Mouse (Mus musculus) urinary bladder, adult 2 months (tissue): ENCODE data around the gene Cbfa2t3. TPM values are rescaled to one million over a fixed set of nuclear protein-coding genes. Genes with fewer than 3 reads are reported as not detected.
A peak's percentile ranks its signal among the peaks of the same experiment; 100 is the strongest.
"Not testable (repeated sequence)": the region's sequence is repeated elsewhere in the genome, so short reads cannot be mapped to it uniquely, and the experiment has no call there.

Experiments
- DNase-seq: peaks from one replicate; pipeline ENCODE4 v3.0.0; 2022; ENCODE audit warnings: low spot score
- polyA plus RNA-seq: library from polyadenylated mRNA; depleted of rRNA; stranded (reverse); fragments of >200 nt; gene quantifications from 2 replicates; pipeline ENCODE4 v1.2.3, GENCODE M21; 2012

Gene Cbfa2t3
- polyA plus RNA-seq, 1 experiment: 0.95 TPM

DNA sequence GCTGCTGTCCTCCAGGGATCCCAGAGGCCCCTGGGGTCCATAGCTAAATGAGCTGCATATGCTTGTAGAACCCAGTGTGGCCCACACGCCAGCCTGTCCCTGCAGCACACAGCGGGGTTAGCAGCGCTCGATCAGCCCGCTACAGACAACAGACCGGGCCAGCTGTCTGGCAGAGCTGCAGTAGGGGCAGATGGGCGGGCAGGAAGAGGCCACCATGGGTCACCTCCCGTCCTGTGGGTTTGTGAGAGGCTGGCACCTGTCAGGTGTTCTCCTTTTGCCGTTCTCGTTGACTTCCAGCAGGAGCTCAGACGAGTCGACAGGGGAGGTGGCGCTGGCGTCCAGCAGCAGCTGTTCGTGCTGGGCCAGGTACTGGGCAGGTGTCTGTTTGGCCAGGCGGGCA is 60.3 kb downstream of the Cbfa2t3 start:
- DNase-seq: no peak

DNA sequence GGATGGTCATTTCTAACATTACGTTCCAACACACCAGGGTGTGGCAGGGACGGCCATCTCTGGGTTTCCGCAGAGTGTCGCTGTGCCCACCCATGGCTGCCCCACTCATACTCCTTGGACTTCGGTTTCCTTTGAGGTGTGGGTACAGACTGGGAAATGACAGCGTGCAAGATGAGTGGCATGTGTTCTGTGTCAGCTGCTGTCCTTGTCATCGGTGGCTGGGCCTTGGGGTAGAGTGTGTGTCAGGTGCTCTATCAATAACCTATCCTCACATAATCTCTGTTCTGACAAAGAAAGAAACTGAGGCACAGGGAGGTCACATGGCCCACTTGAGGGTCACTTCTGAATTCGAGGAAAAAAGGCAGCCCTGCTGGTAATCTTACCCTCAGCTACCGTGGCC is 61.7 kb downstream of the Cbfa2t3 start:
- no peak for DNase-seq

DNA sequence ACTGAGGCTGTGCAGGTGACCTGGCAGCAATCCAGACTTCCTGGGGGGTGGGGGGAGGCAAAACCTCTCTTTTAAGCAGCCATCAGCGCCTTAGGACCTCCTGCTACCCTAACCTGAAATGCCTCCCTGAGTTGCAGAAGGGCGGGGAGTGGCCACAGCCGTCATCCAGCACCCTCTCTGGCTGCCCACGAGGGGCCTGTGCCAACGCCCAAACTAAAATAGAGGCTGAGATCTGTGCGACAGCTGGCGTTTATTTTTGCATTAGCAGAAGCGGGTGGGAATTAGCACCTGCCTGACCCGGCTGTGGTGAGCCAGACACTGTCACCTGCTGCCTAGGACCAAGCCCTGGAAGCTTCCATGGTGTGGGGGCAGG is 62.1 kb downstream of the Cbfa2t3 start:
- DNase-seq: no peak

DNA sequence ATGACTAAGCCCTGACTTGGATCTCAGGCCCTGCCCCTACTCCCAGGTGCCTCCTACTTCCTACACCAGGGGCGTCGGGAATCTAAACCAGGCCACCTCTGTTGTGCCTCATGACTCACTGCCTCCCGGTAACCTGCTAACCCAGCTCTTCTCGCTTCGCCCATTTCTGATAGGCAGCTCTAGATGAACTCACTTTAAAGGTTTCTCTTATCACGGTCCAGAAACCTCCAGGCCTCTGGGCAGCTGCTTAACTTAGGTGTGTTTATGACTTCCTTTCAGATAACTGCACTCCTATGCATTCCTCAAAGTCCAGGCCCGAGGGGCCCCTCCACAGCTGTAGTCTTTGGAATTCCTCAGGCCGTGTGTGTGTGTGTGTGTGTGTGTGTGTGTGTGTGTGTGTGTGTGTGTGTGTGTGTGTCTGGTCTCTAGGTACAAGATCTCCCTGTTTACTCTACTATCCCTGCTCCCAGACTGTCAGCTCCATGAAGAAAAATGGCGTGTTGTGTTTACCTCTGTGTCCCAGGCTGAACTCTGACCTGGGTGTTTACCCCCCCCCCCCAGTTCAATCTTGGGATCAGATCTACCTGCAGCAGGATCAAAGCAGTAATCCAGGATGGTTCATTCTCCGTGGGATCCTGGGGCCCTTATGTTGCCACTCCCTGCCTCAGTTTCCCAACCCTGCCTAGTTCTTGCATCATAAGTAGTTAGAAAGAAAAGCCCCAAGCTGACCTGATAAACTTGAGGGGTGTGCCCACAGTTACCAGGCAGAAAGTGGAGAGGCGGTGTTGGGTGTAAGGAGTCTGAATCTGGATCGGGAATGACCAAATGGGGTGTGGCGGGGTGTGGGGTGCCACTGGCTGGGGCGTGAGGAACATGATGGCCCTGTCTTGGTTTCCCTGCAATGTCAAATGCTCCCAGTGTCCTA is 62.8 kb downstream of the Cbfa2t3 start:
- DNase-seq: no peak

DNA sequence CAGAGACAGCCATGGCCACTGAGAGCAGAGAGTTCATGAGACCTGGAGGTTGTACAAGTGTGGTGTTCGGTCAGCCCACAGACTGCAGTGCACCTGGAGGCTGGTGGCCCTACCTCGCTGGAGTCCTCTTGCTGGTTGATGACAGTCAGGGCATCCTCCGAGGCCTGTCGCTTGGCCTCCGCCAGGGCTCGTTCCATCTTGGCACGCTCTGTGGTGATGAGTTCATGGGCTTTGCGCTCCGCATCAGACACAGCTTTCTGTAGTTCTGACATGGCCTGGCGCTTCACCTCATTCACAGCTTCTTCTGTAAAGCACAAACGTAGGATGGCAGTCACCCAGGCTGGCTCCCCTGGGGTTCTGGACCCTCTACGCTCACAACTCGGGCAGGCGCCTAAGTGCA is 65.7 kb downstream of the Cbfa2t3 start:
- DNase-seq: no peak

DNA sequence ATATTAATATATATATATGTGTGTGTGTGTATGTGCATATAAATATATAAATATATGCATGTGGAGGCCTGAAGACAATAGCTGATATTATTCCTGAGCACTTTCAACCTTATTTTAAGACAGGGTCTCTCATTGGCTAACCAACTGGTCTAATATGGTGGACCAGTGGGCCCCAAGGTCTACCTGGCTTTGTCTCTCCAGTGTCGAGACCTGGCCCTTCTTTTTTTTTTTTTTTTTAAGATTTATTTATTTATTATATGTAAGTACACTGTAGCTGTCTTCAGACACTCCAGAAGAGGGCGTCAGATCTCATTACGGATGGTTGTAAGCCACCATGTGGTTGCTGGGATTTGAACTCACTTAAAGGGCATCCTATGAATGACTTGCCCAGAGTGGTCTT is 66.8 kb downstream of the Cbfa2t3 start:
- not testable (repeated sequence) for DNase-seq

DNA sequence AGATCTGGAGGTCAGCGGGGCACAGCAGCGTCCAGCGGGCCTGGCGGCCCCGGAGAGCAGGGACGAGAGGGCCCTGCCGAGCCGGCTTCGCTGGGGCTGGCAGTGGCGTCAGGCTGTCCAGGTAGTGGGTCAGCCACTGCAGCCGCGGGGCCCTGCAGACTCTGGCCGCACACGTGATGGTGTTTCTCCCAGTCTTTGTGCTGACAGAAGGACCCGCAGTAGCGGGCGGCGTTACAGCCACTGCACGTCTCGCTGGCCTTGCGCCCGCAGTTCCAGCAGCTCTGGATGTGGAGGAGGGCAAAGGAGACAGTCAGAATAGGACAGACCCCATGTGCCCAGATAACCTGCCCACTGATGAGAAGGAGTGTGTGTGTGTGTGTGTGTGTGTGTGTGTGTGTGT is 68.2 kb downstream of the Cbfa2t3 start:
- no peak for DNase-seq

DNA sequence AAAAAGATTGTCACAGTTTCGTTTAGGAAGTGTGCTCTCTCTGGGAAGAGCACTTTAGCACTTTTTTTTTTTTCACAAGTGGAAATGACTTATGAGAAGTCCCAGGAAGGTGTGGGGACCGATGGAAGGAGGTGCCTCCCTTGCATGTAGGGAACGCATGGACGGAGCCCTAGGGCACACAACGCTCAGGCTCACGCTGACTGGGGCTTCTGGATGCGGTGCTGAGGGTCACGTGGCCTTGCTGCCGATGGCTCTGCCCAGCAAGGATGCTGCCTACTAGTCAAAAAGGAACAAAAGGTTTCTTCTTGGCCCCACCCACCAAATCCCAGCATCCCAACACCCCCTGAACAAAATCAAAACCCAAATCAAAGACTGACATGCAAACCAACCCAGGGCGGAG is 69.5 kb downstream of the Cbfa2t3 start:
- DNase-seq: no peak

DNA sequence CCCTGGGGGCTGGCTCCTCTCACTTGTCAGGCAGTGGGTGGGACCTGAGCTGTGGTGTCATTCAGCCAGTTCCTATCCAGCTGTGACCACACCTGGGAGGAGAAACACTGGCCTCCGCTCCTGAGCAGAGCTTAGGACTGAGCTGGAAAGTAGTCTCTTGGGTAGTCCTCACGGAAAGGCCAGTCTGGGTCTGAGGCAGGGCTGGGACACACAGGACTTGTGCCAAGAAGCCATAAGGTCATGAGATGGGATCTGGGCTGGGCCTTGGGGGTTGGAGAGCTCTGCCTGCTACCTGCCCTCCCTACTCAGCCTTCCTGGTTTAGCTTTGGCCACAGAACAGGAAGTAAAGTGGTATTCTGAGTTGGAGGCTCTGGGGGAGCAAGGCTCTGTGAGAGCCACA is 72.0 kb downstream of the Cbfa2t3 start:
- DNase-seq: no peak

DNA sequence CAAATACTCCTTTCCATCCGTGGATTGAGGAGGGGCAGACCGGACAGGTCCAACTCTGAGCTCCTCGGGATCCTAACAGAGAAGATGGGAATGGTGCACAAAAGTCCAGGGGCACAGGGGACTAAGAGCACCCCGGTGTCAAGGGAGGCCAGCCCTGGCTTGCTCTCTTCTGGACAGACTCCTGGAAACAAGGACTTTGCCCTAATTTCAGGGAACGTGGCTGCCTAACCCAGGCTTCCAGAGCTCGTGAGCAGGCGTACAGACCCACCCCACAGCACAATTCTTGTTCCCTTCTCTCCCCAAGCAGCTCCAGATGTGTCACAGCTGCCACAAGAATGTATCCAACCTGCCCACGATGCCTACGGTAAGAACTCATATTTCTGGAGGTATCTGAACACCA is 73.1 kb downstream of the Cbfa2t3 start:
- DNase-seq: no peak

DNA sequence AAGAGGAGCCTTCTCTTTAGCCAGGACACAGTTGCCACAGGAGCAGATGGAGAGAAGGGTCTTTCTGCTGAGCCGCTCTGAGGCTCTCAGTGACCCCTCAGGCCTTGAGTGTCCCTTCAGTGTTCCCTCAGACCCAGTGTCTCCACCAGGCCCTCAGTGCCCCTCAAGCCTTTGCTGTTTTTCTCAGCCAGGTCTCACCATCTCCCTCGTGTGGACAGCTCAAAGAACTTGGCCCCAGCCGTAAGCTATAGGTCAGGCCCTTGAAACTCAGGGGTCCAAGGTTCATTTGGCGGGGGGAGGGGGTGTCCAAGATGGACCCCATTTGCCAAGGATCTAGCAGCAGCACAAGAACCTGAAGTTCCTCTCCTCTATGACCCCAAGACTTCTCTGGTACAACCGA is 74.3 kb downstream of the Cbfa2t3 start:
- DNase-seq: no peak

DNA sequence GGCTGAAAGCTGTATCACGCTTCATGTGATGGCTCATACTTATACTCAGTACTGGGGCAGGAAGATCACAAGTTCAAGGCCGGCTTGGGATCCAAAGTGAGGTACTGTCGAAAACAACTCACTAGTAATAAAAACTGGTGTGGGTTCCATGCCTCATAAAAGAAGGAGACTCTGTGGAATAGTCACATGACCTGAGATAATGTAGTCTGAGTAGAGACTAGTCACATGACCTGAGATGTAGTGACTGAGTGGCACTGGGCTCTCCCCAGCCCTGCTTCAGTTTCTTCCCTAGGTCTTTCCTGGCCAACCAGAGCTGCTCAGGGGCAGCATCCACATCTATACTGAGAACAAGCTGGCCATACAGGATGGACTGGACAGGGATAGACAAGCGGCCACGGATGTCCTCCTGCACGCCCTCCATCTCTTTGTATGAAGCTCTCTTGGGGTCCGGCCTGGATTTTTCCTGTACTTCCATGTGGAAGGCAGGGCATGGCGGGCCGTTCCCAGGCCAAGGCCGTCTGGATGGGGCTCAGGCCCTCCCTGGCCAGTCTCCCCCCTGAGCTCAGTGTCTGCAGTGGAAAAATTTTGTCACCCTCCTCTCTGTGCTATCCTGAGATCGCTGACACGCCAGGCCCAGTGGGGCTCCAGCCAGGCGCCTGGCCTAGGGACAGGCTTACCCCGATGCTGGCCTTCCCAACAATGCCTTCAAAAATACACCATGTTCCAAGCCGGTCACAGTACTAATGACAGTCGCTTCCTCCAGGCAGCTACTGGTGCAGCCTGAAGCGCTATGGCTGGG is 74.9 kb downstream of the Cbfa2t3 start:
- DNase-seq: no peak

DNA sequence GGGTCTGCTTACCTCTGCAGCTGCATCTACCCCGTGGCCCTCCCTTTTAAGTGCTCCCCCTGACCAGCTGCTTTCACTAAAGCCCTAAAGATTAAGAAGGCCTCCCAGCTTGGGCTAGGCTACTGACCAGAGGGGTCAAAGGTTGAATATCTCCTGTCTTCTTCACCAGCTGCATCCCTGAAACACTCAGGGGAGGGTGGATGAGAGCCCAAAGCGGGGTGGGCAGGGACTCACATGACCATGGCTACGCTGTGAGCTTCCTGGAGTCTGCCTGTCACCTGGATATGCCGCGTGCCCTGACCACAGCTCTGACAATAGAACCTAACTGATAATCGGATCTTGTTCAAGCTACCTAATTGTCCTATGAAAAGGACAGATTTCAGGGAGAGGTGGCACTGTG is 76.2 kb downstream of the Cbfa2t3 start, which contains the start of gene Pabpn1l:
TSS of gene Pabpn1l (minus strand) at position 13 of the 400 bp plus-strand sequence.
- no peak for DNase-seq

DNA sequence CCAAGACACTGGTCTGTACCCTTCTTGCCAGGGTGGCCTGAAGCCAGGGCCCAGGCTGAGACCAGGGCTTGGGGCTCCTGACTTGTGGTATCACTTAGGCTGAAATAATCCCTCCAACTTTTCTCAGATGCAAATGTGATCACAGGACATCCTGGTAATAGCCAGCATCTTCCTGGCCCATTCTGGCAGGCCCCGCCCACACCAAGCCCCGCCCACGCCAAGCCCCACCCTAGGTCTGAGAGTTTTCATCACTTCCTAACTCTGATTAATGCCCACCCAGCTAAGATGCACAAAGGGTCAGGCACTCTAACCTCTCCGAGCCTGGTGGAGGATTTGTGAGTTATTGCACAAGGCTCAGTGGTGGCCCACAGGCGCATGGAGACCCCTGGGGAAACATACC is 78.5 kb downstream of the Cbfa2t3 start:
- DNase-seq: no peak

DNA sequence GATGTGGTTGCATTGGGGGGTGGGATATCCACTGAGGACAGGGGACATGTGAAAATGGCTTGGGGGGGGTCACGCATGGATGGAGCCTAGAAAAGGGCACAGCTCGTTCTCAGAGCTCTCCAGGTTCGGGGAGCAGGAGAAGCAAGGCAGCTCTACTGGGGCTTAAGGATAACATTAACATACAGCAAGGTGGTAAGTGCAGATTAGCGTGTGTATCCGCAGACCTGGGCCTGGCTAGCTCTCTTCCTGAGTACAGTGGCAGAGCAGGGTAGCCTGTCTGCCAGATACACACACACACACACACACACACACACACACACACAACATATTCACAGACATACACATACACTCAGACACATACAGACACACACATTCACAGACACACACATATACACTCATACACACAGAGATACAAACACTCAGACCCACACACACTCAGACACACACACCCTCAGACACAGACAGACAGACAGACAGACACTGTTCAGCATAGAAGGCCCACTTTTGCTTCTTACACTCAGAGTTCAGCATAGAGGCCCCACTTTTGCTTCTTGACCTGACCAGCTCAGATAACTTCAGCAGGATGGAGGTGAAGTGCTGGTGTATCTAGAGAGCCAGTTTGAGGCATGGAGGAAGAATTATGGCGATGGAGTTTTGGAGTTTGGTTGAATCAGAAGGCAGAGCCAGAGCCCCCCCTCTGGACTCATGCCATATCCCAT is 80.1 kb downstream of the Cbfa2t3 start:
- DNase-seq: no peak

DNA sequence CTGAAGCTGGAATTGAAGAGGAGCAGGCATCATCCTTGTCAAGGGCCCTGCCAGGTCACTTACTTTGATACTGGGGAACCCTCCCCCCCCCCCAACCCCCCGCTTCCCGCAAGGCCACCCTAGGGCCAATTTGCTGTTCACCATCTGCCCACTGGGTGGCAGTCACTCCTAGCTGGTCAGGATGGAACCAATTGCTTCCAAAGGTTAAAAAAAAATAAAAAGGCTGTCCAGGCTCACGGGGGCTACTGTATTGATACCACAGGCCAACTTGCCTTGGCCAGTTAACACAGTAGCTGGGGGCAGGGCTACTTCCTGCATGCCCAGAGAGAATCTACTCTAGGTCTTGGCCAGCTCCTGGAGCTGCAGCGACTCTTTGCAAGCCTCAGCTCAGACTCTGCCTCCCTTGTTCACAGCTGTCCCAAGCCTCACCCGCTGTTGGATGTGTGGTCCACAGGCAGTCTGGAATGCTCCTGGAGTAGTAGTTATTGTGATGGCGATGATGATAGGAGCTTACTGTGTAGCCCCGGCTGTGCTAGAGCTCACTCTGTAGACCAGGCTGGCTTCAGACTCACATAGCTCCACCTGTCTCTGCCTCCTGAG is 80.9 kb downstream of the Cbfa2t3 start:
- DNase-seq: peak; percentile 53

DNA sequence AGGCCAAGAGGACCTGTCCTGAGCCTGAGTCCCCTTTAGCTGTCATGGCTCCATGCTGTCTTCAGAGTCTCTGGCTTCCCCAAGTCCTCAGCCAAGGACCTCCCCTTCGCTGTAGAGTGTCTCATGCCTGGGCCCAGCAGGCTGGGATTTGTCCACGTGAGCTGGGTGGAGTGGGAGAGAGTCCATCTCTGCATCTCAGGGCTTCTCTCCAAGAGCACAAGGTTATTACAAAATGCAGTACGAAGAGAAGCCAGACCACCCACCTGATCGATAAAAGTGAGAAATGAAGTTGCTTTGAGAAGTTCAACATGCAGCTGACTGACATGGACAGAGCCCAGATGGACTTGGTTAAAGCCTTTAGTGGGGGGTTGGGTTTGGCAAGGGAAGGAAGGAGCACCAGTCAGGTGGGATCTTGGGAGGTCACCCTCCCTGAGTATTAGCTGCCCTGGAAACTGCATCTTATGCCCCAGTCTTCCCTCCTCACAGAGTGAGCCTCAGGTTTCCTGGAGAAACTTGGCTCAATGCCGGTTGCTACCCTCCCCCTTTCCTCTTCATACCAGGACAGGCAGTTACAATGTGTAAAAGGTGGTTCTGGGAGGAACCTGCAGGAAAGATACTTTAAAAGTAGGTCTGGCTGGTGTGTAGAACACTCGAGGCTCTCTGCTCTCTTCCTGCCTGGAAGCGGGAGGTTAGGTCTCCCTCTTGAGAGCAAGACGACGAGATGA is 82.6 kb downstream of the Cbfa2t3 start:
- DNase-seq: no peak

DNA sequence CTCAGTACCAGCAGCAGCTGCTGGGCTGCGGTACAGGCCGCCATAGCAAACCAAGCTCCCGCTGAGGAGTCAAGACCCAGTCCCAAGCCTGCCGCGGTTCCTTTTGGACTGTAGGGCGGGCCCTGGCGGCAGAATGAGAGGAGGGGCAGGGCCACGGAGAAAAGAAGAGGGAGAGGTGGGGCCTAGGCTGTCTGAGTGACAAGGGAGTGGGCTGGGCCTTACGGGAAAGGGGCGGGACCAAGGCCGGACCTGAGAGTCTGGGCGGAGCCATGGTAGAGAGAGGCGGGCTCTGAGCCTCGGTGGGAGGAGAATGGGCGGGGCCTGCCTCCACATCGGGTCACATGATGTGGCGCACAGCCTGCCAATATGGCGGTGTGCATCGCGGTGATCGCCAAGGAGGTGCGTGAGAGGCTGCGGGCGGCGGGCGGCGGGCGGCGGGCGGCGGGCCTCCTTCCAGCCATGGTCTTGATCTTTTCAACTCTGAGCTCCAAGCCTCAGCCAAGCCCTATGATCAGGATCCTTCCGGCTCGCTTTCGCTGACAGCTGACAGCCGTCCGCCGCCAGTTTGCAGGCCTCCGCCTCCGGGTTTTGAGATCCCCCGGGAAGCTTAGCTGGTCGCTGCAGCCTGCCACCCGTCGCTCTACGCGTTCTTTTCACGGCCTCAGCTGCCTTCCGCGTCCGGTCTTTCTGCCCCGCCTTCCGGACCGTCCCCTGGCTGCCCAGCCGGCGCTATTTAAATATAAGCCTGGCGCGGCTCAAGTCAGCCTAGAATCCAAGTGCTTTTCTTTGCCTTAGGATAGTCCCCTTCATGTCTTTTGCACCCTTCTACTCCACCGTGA is 87.4 kb downstream of the Cbfa2t3 start, which contains the start of the genes Galns and Trappc2l:
TSS of gene Galns (minus strand) at position 169 of the 839 bp plus-strand sequence.
TSS of gene Trappc2l (plus strand) at position 346 of the 839 bp plus-strand sequence.
- DNase-seq: peak; percentile 77

DNA sequence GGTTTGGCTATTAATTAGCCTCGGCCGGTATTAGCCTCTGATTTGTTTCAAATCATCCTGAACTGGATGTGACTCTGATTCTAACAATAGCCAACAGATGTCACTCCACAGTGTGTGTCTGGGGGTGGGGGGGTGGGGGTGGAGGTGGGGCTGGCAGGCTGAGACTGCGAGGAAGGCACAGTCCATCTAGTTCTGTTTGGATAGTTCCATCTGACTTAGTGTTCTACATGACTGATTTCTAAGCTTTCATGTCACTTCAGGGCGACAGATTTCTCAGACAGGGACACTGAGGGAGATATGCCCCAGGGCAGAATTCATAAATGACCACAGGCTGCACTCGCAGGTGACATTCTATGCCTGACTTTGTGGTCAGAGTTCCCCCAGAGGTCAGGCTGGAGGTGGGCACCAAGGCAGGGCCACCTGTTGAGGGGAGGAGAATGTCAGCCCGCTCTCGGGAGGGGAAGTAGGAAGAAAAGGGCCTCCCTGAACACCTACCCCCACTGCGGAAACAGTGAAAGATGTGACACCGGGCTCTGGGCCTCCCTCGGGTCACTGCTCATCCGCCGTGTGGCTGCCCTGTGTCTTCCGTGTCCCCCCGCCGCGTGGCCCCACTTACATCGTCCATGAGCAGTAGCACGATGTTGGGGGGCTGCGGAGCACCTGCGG is 88.2 kb downstream of the Cbfa2t3 start:
- DNase-seq: no peak
